Mouse (Mus musculus): ENCODE data around the gene Ubc.

Gene Ubc

GRCm38 (mm10) chr5:125383637-125384420 lies 6.2 kb downstream of the Ubc start:
- DNase-seq (ENCODE audit: low read depth, low spot score): no peak

- DNase-seq (ENCODE audit: low read depth, low spot score): peak; percentile 76
Observed at GRCm38 (mm10) chr5:125382673-125383558, 7.1 kb downstream of the Ubc start.

- DNase-seq (ENCODE audit: low read depth, low spot score): no peak
Observed at GRCm38 (mm10) chr5:125381954-125382672, 7.9 kb downstream of the Ubc start.

- DNase-seq (ENCODE audit: low read depth, low spot score): no peak
Observed at GRCm38 (mm10) chr5:125378919-125379318, 11.1 kb downstream of the Ubc start.

GRCm38 (mm10) chr5:125377214-125377613 lies 12.8 kb downstream of the Ubc start:
- no peak for DNase-seq (ENCODE audit: low read depth, low spot score)

- no peak for DNase-seq (ENCODE audit: low read depth, low spot score)
Observed at GRCm38 (mm10) chr5:125375871-125376270, 14.1 kb downstream of the Ubc start.

GRCm38 (mm10) chr5:125372027-125372426 lies 18.0 kb downstream of the Ubc start:
- no peak for DNase-seq (ENCODE audit: low read depth, low spot score)

- DNase-seq (ENCODE audit: low read depth, low spot score): no peak
Observed at GRCm38 (mm10) chr5:125370950-125371693, 18.9 kb downstream of the Ubc start.

GRCm38 (mm10) chr5:125368568-125368967 lies 21.4 kb downstream of the Ubc start:
- DNase-seq (ENCODE audit: low read depth, low spot score): peak; percentile 84

GRCm38 (mm10) chr5:125368156-125368555 lies 21.8 kb downstream of the Ubc start:
- no peak for DNase-seq (ENCODE audit: low read depth, low spot score)

GRCm38 (mm10) chr5:125364851-125365429 lies 25.1 kb downstream of the Ubc start:
- no peak for DNase-seq (ENCODE audit: low read depth, low spot score)

GRCm38 (mm10) chr5:125363894-125364293 lies 26.1 kb downstream of the Ubc start:
- DNase-seq (ENCODE audit: low read depth, low spot score): no peak

GRCm38 (mm10) chr5:125360981-125361510 lies 29.0 kb downstream of the Ubc start:
- no peak for DNase-seq (ENCODE audit: low read depth, low spot score)

GRCm38 (mm10) chr5:125360566-125360965 lies 29.4 kb downstream of the Ubc start:
- no peak for DNase-seq (ENCODE audit: low read depth, low spot score)

GRCm38 (mm10) chr5:125358270-125358608 lies 31.8 kb downstream of the Ubc start:
- no peak for DNase-seq (ENCODE audit: low read depth, low spot score)

- DNase-seq (ENCODE audit: low read depth, low spot score): no peak
Observed at GRCm38 (mm10) chr5:125357543-125358269, 32.3 kb downstream of the Ubc start.

GRCm38 (mm10) chr5:125355650-125356049 lies 34.4 kb downstream of the Ubc start:
- no peak for DNase-seq (ENCODE audit: low read depth, low spot score)

GRCm38 (mm10) chr5:125354885-125355492 lies 35.0 kb downstream of the Ubc start:
- no peak for DNase-seq (ENCODE audit: low read depth, low spot score)

- DNase-seq (ENCODE audit: low read depth, low spot score): no peak
Observed at GRCm38 (mm10) chr5:125352781-125353294, 37.2 kb downstream of the Ubc start.

All from CD4-positive, CD25-positive, alpha-beta regulatory T cell, adult 2 months (primary cell).